Mouse (Mus musculus) frontal cortex, postnatal 36 days (tissue): Measurements from ENCODE around the gene Tmem191c.
"Not testable (repeated sequence)": the region's sequence is repeated elsewhere in the genome, so short reads cannot be mapped to it uniquely, and the experiment has no call there.

Source experiments
- DNase-seq, 2 experiments: peaks; one replicate each; pipeline ENCODE4 v3.0.0; 2022; ENCODE audit warnings: low spot score in 2 of 2

The Tmem191c gene

DNA sequence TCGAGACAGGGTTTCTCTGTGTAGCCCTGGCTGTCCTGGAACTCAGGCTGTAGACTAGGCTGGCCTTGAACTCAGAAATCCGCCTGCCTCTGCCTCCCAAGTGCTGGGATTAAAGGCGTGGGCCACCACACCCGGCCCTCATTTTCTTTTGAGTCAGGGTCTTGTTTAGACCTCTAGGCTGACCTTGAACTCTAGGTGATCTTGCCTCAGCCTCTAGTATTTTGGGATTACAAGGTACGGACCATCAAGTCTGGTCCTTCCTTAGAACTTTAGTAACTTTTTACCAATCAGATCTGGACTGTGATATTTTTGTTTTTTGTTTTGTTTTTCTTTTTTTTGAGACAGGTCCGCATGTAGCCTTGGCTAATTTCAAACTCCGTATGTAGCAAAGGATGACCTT lies at the start of gene Tmem191c:
Gene Tmem191c, plus strand, starts transcription at position 357 of the 400 bp plus-strand sequence.
- no peak for DNase-seq

GRCm38 (mm10) chr16:17226496-17226895 lies 49.4 kb upstream of the Tmem191c start:
- DNase-seq: no peak

DNA sequence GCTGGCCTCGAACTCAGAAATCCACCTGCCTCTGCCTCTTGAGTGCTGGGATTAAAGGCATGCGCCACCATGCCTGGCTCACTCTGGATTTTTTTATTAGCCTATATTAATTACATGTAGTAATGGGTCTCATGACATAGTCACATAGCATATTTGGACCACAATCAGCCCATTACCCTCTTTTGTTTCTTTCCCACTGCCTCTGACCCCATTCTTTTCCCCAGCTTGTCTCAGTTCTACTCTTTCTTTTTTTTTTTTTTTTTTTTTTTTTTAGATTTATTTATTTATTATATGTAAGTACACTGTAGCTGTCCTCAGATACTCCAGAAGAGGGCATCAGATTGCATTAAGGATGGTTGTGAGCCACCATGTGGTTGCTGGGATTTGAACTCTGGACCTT lies 44.4 kb upstream of the Tmem191c start:
- not testable (repeated sequence) for DNase-seq

DNA sequence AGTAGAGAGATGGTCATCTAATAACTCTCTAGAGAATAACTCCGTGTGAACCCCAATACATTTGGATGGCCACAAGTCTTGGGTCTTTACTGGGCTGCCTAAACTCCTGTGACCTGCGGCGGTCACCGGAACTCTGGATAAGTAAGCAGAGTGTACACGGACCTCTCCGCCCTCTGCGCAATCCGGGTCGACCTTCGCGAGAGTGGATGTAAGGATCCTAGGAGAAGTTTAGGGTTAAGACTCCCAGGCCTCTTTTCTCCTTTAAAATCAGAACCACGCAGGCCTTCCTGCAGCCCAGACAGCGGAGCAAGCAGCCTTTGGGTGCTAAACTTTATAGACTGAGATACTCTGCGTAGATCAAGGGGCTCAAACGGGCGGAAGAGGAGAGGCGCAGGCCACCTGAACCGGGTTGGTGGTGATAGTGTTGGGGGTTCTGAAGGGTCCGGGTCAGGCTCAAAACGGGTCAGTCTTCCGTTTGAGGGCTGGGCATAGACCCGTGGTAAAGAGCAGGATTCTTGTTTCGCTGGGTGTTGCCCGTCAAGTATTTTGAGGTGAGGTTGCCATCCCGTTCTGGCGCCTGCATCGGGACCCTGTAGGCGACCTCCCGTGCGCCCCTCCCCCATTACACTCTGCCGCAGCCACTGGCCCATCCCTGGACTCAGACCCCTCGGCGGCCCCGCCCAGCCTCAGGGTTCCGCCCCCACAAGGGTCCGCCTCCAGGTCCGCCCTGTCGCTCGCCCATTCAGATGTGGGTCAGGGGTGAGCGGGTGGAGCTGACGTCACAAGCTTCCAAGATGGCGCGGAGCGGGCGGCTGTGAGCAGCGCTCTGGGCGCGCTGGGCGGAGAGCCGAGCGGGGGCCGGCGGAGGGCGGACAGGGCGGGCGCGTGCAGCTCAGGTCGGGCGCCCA lies 42.8 kb upstream of the Tmem191c start, which contains the start of gene Hic2:
Gene Hic2, plus strand, starts transcription at position 779 of the 908 bp plus-strand sequence.
- DNase-seq: peak; percentile 88 to 90

GRCm38 (mm10) chr16:17233702-17234498 lies 42.0 kb upstream of the Tmem191c start:
- DNase-seq: peak; percentile 32 to 39

DNA sequence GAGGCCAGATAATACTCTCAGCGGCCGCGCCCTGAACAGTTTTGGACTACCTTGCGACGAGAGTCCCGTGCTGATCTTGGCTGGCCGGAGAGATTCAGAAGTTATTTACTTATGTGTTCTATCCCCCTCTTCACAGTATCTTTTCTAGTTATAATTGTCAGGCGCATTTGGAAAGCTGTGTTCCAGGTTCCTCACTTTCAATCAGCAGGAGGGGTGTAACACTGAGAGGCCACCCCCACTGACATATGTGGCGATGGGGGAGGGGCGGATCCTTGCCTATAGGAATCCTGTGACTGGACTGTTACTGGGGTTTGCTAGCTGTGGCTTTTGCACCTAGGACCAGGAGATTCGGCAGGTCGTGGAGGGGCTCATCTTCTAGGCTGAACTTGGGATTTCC lies 41.4 kb upstream of the Tmem191c start:
- DNase-seq: peak; percentile 47 to 49

- DNase-seq: peak; percentile 36 to 69
Observed at GRCm38 (mm10) chr16:17234916-17235665, 40.8 kb upstream of the Tmem191c start.

GRCm38 (mm10) chr16:17237634-17238033 lies 38.2 kb upstream of the Tmem191c start:
- DNase-seq: no peak

GRCm38 (mm10) chr16:17239409-17239808 lies 36.5 kb upstream of the Tmem191c start:
- DNase-seq: no peak

DNA sequence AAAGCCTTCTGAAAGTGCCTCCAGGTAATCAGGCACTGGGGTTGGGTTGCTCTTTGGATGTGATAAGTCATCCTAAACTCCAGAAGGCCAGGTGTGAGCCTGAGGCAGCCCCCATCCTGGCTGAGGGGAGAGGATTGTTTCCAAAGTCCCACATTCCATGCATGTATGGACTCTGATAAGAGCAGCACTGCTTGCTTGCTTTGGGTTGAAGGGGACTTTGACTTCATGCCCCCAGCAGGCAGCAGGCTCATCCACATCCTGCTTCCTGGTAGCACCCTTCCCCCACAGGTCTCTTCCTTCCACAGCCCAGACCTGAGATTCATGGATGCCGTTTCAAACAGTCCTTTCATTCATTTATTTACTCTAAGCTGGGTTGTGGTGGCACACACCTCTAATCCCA lies 32.1 kb upstream of the Tmem191c start:
- no peak for DNase-seq

- no peak for DNase-seq
Observed at GRCm38 (mm10) chr16:17244996-17245395, 30.9 kb upstream of the Tmem191c start.

DNA sequence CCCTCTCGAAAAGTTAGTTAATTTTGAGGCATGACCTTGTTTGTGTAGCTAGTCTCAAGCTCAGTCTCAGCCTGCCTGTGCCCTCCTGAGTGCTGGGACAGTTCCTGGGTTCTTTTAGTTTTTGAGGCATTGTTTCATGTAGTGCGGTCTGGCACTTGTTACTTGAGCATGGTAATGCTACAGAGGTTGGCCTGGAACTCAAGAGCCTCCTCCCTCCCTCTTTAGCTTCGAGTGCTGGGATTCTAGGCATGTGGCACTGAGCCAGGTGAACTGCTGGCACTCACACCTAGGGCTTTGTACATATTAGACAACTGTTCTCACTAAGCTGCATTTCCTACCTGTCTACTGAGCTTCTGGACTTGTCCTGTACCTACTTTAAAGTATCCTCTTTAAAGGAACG lies 28.1 kb upstream of the Tmem191c start:
- no peak for DNase-seq

DNA sequence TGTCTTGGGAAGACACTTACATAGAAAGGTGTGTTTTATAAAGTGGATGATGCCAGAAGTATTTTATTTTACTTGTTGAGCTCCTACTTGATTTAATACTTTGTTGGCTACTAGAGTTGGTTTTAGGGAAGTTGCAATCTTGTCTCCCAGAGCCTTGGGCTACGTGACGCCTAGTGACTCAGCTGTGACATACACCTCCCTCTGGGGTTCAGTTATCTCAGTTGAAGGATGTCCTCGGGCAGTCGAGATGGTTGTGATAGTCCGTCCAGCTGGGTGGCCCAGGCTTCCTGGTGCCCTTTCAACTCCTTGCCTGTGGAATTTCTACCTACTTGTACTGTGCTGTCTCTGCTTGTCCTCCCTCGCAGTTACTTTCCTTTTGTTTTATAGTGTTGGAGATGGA lies 26.7 kb upstream of the Tmem191c start:
- DNase-seq: no peak

DNA sequence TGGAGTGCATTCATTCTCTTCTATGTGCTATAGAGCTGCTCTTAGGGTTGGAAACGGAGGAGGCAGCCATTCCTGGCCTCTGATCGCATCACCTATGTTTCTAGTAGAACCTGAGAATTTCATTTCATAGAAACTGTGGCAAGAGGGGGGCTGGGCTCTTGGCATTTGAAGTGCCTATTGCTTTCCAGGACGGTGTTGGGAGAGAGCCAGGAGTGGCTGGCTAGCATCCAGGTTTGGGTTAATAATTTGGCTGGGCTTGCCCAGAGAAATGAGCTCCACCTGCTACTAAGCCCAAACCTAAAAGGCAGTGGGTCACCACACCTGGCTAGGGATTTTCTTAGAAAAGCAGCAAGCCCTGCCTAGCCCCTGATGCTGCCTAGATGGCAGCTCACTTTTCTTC lies 24.3 kb upstream of the Tmem191c start:
- DNase-seq: peak in 1 of 2 experiments; percentile 17

- no peak for DNase-seq
Observed at GRCm38 (mm10) chr16:17252086-17252726, 23.7 kb upstream of the Tmem191c start.

GRCm38 (mm10) chr16:17252841-17253240 lies 23.0 kb upstream of the Tmem191c start:
- no peak for DNase-seq

- DNase-seq: no peak
Observed at GRCm38 (mm10) chr16:17254005-17254597, 21.8 kb upstream of the Tmem191c start.

DNA sequence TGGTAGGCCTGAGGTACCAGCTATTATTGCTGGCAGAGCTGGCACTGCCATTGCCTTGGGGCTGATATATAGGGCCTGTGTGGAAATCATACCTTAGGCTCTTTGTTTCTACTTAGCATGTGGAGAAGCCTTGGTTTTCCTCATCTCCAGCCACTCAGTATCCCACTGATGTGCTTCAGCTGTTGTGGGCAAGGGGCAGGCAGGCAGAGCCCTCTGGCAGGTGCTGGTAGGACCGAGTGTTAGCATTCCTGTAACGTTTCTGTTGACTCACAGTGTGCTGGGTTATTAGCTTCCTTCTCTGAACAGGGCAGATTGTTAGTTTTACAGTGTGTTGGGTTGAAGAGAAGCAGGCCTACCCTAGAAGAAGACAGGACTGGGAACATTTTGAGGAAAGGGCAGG lies 20.6 kb upstream of the Tmem191c start:
- DNase-seq: no peak

GRCm38 (mm10) chr16:17257359-17257821 lies 18.5 kb upstream of the Tmem191c start:
- peak in 1 of 2 experiments; percentile 28 for DNase-seq

- no peak for DNase-seq
Observed at GRCm38 (mm10) chr16:17258917-17259316, 17.0 kb upstream of the Tmem191c start.

DNA sequence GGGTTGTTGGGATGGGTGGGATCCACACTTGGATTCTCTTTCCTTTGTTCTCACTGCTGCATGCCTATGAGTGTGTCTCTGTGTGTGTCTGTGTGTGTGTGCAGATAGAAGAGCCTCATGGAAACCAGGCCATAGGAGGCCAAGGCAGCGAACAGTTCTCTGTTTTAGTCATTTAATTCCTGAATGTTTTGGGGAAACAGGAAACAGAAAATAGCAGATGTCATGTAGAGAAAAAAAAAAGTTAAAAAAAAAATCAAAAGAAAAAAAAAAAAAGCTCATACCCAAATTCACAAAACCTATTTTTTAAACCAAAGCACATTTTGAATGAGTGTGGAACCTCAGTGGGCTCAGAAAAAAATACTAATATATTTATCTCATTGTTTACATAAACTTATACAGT lies 14.5 kb upstream of the Tmem191c start:
- DNase-seq: no peak
